Mouse (Mus musculus) adrenal gland, adult 8-10 months (tissue): Measurements from ENCODE around the gene Hunk. TPM values are rescaled to one million over a fixed set of nuclear protein-coding genes. Genes with fewer than 3 reads are reported as not detected.

Source experiments
- DNase-seq: peaks from one replicate; pipeline ENCODE4 v3.0.0; 2022
- total RNA-seq, 4 experiments: library from RNA; stranded (reverse); gene quantifications; 2 replicates each; pipeline ENCODE4 v1.2.4; 2022

Hunk gene
- total RNA-seq, 4 experiments from 2014 or later = 5.3 to 14.9 (median 8.2) TPM

DNA sequence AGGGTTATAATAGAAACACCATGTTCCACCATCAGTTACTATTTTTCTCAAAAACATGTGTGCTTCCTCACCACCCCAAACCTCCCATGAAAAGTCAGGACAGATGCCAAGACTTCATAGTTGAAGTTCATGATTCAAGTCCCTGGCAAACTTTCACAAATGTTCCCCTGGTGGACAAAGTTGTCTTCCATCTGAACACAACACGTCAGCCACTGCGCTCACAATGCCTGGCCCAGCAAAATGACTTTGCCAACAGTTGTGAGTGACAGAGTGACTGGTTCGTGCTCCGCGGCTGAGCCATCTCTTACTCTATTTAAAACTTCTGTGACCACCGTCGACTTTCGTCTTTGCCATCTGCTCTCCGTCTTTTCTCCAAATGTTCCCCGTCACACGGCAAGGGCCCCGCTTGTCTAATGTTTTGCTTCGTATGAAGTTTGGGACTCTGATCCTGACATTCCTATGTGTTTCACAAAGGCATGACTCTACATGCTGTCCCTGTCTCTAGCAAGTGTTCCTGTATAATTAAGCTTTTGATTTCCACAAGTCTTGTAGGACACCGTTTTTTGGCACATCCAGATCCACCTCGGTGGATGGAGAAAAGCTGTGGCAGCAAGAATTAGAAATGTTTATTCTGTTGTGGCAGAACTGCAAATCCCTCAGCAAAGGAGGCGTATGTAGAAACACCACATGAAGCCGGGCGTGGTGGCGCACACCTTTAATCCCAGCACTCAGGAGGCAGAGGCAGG, 125.9 kb downstream of the Hunk start:
- no peak for DNase-seq

DNA sequence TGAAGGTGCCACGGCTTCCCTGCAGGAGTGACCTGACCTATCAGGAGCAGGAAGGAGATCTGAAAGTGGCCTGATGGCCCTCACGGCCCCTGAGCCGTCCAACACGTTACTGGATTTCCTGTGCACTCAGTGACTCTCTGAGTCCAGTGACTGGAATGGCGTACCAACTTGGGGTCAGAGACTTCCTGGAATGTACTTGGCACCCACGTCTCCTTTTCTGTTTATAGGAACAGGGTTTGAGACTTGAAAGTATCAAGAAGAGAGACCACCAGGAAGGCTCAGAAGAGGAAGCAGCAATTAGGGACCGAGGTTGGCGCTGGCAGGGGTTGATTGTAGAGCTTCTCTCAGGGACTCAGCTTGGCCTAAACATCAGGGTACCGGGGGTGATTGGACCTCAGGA, 131.2 kb downstream of the Hunk start:
- DNase-seq = no peak

DNA sequence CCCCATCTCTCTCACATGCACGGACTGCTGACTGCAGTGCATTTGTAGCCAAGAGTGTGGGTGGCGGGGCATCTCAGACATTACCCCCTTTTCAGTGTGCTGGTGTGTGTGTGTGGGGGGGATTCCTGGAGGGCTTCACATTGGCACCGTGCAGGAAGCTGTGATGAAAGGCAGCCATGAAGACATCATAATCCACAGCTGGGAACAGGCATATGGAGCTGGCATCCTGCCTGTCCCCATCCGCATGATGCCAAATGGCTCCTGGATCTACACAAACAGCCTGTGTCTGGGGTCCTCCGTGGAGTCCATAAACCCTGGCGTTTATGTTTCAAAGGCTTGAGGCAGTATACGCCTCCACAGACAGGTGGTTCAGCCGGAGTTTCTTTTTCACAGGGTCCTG, 132.4 kb downstream of the Hunk start:
- DNase-seq = no peak

DNA sequence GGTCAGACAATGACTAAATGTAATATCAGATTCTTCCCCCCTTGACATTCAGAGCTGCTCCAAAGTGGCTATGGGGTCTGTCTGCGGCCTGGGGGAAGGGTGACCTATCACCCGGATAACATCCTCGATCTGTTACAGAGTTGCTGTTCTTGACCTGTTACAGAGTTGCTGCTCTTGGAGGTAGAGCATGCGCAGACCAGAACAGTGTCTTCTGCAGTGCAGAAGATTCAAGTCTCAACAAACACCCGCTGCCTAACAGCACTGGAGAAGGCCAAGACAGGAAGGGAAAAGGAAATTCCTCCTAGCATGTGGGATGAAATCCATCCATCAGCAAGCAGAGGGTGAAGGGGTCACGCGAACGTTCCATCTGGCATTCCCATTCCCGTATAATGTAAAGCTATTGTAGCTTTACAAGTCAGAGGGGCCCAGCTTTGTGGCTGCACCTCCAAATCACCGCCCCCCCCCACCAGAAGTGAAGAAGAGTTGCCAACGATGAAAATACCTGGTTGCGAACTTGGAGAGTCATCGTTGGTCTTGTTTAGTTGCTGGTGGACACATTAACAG, 133.0 kb downstream of the Hunk start:
- no peak for DNase-seq

DNA sequence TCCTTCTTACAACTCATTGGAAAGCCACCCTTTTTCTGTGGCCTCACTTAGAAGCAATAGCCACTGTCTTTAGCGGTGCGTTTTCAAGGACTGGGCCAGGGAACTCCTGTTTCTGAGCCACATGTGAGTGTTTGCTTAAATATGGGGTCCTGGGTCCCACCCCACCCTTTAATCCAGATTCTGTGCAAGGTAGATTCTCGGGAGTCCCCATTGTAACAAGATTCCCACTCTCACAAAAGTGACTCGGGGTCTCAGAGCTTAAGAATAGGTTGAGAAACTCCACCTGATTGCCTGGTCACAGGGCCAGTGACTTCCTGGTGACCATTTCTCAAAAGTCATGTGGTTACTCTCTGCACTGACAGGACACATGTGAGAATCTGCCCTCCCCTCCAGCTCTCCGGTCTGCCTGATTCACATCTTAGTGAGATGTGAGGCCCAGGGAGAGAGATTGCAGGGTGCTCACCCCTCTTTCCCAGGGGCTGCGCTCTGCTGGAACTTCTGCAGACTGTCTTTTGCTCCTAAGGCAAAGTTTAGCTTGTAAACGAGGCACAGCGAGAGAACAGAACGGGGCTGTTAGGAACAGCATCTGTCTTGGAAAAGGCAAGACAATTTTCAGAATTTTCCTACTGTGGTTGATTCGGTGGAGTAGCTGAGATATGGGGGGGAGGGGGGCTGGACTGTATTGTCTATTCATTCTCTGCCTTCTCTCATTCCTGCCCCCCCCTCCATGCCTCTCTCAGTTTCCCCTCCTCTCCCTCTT, 135.6 kb downstream of the Hunk start:
- DNase-seq = no peak

DNA sequence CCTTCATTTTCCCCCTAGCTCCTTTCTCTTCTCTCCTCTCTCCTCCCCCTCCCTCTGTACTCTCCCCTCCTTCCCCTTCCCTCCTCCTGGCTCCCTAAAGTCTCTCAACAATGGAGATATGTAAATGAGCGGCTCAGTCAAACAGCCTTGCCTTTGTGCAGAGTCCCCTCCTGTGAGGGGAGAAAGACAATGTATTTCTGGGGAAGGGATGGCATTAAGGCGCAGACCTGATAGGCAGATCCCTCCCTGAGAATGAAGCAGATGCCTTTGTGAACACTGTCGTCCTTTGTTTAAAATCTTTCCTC, 136.1 kb downstream of the Hunk start:
- DNase-seq = no peak

DNA sequence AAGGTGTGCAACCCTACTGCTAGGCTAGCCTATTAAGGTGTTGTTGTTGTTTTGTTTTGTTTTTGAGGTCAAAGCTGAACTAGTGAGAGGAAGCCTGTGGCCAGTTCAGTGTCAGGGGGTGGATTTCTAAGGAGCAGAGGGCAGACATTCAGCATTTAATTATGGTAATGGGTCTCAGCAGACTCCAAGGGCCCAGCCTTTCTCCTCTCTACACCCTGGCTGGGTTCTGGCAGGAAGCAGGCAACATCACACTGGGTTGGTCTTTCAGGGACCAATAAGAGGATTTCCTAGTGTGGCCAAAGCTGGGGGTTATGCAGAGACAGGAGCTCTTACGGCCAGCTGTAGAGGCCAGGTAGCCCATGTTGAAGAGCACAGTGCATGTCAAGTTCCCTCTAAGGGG, 136.8 kb downstream of the Hunk start:
- DNase-seq = no peak

DNA sequence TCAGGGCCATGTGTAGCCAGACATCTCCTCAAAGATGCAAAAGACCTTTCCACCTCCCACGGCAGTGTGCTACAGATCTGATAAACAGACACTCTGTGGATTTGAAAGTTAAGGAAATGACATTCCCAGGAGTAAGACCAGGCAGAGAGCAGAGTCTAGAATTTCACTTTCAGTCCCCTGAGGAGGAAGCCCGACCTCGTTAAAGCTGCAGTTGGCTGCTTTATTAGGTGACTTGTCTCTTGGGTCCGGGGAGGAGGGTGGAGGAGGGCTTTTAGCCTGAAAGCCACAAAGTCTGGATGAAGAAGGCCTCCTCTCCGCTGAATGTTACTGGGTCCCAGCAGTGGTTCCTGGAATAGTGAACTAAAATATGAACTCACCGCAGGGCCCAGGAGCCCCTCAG, 137.6 kb downstream of the Hunk start:
- DNase-seq = no peak

DNA sequence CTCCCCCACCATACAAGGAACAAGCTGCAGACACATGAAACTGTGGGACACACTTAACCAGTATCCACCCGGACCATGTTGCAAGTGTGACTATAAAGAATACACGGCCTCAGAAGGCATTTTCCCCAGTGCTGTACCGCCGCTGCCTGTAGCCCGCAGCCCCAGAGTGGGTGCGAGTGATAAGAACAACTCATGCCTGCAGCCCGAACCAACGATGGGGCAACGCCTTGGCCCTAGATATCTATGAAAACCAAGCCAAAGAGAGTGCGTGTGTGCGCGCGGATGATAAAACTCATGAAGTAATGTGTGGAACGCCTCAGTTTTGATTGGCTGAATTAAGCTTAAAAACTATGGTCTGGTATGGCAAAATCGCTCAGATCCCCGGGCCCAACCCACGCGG, 138.1 kb downstream of the Hunk start:
- DNase-seq = no peak

DNA sequence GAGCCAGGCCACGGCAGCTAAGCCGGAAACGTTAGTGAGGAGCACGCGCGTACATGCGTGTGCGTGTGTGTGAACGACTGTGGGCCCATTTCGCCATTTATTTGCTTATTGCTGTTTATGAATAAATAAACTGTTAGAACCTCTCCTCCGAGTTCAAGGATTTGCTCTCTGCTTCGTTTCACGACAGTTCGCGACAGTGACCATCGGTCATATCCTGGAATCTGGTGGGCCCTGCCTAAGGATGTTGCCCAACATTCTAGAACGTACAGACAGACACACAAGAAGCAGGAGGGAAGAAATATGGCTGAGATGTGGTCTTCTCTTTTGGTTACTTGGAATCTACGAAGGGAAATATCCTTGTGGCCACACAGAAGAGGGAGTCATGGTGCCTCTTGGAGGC, 138.6 kb downstream of the Hunk start:
- DNase-seq = no peak

DNA sequence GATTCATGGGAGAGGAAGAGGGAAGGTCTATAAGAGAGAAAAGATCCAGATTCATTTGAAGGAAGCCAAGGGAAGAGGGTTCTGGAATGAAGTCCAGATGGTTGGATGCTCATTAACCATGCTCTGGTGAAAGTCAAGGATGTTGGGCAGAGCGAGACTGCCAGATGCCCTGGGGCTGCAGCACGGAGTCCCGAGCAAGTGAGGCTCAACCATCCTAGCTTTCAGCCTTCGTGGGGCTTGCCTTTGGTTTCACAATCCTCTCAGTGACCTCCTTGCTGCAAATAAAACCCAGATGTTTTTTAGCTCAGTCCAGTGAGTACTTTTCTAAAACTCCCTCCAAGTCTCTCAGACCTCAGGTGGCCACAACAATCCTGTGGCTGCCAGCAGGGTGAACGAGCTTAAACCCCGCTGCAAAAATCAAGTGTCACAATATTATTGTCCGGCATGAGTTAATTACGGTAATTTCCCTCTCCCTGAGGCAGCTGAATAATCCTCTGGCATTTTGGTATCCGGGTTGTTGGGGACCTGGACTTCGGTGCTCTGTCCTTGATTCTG, 147.4 kb downstream of the Hunk start:
- no peak for DNase-seq

DNA sequence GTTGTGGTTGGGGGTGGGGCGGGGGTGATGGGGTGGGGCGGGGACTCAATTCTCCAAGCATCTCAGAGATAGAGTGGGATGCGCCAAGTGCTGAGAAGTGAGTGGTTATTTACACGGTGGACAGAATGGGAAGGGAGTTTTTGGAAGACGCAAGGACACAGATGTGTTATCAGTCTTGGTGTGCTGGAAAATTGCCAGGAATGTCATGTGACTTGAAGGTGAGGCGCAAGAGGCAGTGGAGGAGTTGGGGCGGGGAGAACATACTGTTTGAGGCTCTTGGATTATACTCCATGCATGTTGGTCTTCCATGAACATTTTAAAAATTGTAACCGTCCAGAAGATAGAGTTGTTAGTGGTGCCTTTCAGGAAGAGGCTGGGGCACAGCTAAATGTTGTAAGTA, 148.8 kb downstream of the Hunk start:
- DNase-seq = peak; percentile 40

DNA sequence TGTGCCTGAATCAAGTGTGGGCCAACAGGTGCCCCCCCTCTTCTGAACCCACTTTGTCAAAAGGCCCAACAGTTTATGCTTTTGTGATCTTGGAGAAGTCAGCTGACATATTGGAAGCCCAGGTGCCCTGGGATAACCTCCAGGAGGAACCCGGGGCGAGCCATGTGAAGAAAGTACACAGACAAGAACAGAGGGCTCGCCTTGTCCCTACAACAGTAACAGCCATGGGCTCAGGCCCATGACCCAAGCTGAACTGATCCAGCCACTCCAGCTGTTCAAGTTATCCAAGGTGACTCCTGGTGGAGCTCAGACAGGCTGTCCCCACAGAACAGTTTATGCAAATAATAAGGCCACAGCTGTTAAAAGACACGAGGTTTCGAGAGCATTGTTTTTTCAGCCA, 153.1 kb downstream of the Hunk start:
- DNase-seq = no peak

DNA sequence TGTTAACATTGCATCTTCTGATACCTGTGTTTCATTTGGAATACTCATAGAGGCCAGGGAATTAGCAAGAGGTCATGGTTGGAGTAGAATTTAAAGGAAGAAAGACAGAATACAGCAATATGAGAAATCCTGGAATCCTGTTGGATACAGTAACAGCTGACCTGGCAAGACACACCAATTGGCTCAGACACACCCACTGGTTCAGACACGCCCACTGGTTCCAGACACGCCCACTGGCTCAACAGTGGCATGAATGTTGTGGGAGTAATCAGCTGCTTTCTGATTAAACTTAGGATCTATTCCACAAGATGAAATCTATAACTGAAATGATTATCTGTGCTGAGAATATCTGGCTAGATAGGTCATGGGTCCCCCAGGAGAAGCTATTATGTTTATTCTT, 155.4 kb downstream of the Hunk start:
- DNase-seq = no peak

DNA sequence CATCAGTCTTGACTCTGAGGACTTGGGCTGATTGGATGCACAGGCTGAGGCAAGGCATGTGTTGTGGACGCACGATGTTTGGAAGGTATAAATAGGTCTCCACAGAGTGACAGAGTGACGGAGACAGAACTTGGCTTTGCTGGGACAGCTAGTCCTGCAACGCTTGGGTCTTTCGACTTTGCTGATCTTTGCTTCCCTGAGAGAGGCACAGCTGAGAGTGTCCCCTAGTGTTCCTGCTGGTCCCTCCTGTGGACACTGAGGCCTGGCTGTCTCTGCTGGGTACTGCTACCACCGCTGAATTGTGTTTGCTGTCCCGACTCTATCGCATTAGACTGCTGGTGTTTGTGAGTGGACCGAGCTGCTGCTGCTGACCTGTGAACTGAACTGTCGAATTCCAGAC, 156.6 kb downstream of the Hunk start:
- DNase-seq = no peak

DNA sequence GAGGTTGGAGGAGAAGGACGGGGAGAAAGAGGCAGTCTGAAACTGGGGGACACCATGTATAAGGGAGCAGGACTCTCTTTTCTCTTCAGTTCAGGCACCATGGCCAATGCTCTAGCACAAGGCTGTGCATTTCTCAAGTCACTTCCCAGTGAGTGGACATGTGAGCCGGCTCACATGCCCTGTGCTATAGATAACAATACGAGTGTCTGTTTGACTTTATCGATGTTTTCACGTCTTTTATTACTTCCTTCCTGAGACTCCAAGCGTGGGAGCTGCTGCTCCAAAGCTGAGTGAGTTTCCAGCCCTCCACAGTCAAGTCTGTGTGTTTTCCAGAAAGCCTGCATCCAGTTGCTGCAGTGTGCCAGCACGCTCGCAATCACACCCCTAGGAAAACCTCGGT, 158.4 kb downstream of the Hunk start:
- no peak for DNase-seq

DNA sequence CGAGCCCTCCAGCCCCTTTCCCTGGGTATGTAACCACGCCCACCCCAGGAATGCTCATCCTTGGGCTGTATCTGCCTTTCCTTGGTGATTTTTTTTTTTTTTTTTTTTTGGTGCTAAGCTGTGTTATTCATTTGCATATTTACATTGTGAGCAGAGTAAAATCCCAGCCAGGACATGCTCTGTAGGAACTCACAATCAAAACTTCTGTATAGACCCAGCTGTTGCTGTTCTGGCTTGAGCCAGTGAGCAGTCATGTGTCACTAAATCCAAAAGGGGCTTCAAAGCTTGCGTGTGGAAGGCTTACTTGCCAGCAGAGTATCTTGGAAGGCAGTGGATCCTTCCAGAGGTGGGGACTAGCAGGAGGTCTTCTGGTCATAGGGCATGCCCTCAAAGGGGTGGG, 159.7 kb downstream of the Hunk start:
- no peak for DNase-seq

DNA sequence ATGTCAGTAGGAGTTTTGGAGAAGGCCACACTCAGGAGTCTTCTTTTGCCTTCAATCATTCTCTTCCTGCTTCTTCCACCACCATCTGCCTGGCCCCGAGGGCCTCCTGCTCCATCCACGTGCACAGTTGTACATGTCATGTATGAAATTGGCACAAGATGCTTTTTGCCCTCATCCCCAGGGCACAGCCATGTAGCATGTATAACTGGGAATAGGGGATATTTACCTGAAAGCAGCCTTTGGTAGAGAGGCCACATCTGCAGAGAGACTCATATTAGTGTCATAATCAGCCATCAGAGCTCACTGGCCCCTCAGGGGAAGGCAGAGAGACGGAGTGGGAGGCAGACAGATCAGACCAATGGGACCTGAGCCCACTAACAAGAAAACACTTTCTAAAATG, 160.8 kb downstream of the Hunk start:
- DNase-seq = no peak

DNA sequence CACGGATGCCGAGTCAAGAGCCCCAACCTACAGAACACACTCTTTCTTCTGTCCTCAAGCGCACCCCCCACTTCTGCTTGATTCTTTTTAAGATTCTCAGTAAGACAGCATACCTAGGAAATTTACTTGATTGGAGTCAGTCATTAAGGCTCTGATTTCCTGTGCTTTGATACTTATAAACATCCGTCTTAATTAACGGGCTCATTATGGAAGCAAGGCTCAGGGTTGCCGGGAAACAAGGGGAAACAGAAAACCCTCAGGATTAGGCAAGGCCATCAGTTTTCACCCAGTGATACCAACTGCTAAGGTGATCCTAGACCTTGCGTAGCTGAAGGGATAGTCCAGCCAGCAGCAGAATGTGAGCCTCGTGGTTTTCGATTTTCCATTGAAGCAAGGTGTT, 162.2 kb downstream of the Hunk start:
- DNase-seq = no peak
